In the genomic region with DNA sequence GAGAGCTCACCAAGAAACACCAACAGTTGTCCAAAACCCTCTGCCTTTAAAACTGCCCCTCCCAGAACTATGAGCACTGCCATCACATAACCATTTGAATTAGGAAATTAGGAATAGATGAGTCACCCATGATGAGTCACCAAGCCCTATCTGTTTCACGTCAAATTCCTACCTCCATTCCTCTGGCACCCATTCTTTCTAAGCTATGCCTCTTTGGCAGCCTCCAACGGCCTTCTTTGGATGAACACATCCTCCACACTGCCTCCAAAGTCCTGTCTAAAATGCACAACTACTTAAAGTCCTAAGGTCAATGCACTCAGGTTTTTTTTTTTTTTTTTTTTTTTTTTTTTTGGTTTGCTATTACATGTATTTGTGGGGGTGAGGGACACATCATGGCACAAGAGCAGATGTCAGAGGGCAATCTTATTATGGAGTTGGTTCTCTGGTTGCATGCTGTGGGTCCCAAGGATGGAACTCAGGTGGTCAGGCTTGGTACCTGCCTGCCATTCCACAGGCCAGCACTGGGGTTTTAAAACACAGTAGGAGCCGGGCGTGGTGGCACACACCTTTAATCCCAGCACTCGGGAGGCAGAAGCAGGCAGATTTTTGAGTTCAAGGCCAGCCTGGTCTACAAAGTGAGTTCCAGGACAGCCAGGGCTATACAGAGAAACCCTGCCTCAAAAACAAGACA, we compare ENCODE assay signal across 11 mouse cellular contexts. TPM values are rescaled to one million over a fixed set of nuclear protein-coding genes. Genes with fewer than 3 reads are reported as not detected.
DNase-seq lines count a peak whose midpoint lies in the region; ATAC-seq and TF ChIP-seq lines count a peak whose summit lies in the region.
"Had no signal": no experiment of that assay in that cellular context is flagged by ENCODE, and none has a peak within 500 bp of the region (broad histone marks: within the 10 kb centered on the region; RNA-seq: fewer than 3 reads in every experiment).

No protein-coding gene starts in this region.

- peaks cover 32% of the 10 kb centered on the region for H3K4me1 ChIP-seq in heart, embryonic 13.5 days
- H3K4me1 ChIP-seq in midbrain, embryonic 15.5 days = peaks cover 28% of the 10 kb centered on the region

- peak; percentile 31 for DNase-seq in gastrocnemius, adult 2 months
- no peak for DNase-seq in gastrocnemius, postnatal 14 days
- DNase-seq in right cerebral cortex, adult 18-20 months = peak; percentile 12
- no peak for DNase-seq in right cerebral cortex, postnatal 14 days
- DNase-seq: cerebellum, adult 8-10 months had no signal

- H3K4me2 ChIP-seq in heart, embryonic 13.5 days = no peak overlapping the region
- no peak overlapping the region for H3K4me2 ChIP-seq in midbrain, embryonic 15.5 days

- H3K36me3 ChIP-seq in heart, embryonic 13.5 days = peaks cover 3% of the 10 kb centered on the region
- no peaks in the 10 kb centered on the region for H3K36me3 ChIP-seq in macrophage (ENCODE audit: inconsistent target)
- H3K36me3 ChIP-seq in midbrain, embryonic 15.5 days (replicated peaks) = no peaks in the 10 kb centered on the region

- no peak for ATAC-seq in heart, embryonic 13.5 days (ENCODE audit: extremely low read depth, insufficient number of reproducible peaks, low FRiP score, low TSS enrichment)
- ATAC-seq in cerebellum, adult (ENCODE audit: insufficient number of reproducible peaks, low FRiP score, low TSS enrichment) = no peak
- no peak for ATAC-seq in midbrain, embryonic 15.5 days (replicated peaks)
- ATAC-seq: intestine, postnatal 0 days had no signal

- intact Hi-C loops in gastrocnemius, adult 2 months (cut with DNase I) = no loop called here
- intact Hi-C loops in gastrocnemius, postnatal 14 days (cut with DNase I; ENCODE audit: low total_unique reads) = no loop called here

- peaks cover 24% of the 10 kb centered on the region for H3K79me2 ChIP-seq in macrophage (ENCODE audit: inconsistent target)

- H3K9me3 ChIP-seq in heart, embryonic 13.5 days = 0 out of 2 replicates have a peak, but pooled peaks cover 5% of the 10 kb centered on the region
- H3K9me3 ChIP-seq in midbrain, embryonic 15.5 days = no peaks in the 10 kb centered on the region

- H3K9ac ChIP-seq in heart, embryonic 13.5 days = no peak overlapping the region
- H3K9ac ChIP-seq in midbrain, embryonic 15.5 days = no peak overlapping the region

- H3K4me3 ChIP-seq in gastrocnemius, adult 2 months = no peak overlapping the region
- H3K4me3 ChIP-seq in heart, embryonic 13.5 days = no peak overlapping the region
- H3K4me3 ChIP-seq in macrophage (ENCODE audit: inconsistent target) = no peak overlapping the region
- no peak overlapping the region for H3K4me3 ChIP-seq in midbrain, embryonic 15.5 days
- H3K4me3 ChIP-seq: forebrain, embryonic 10.5 days had no signal

- no peak overlapping the region for H3K27ac ChIP-seq in gastrocnemius, adult 2 months
- H3K27ac ChIP-seq in heart, embryonic 13.5 days (replicated peaks) = peak overlapping the region; percentile 36; the same call in 1 of the 2 replicates
- peak overlapping the region; percentile 88 for H3K27ac ChIP-seq in macrophage
- H3K27ac ChIP-seq in midbrain, embryonic 15.5 days = no peak overlapping the region
- H3K27ac ChIP-seq: forebrain, embryonic 10.5 days had no signal

- 67% methylated on average over 5 of the region's 5 CpGs for WGBS in heart, embryonic 13.5 days
- 65% methylated on average over 5 of the region's 5 CpGs for WGBS in macrophage (ENCODE audit: missing documents)
- 94% methylated on average over 5 of the region's 5 CpGs for WGBS in midbrain, embryonic 15.5 days

- no peak for TF ChIP-seq CTCF in gastrocnemius, adult 2 months (IDR thresholded peaks at IDR 0.05)

- H3K27me3 ChIP-seq in heart, embryonic 13.5 days (replicated peaks) = no peaks in the 10 kb centered on the region; the same call in 1 of the 2 replicates
- no peaks in the 10 kb centered on the region for H3K27me3 ChIP-seq in midbrain, embryonic 15.5 days (replicated peaks)

RNA-seq across cellular contexts. Expression of gene Atp13a3, which starts 15.0 kb away (rescaled TPM):
- total RNA-seq in gastrocnemius, adult 2 months (2021) = 10 to 100 TPM; 30.4 to 35.2 TPM
- 10 to 100 TPM; 62.2 to 76.9 TPM for total RNA-seq in gastrocnemius, postnatal 14 days (2021)
- polyA plus RNA-seq in heart, embryonic 13.5 days (2015; fragmentation: Nextera tagmentation; extraction: Ambion mirVana) = 6.8 and 7.3 TPM in 2 replicates
- 100 to 1,000 TPM in 6 of 26 experiments, 10 to 100 TPM in 20; 38.8 to 239 (median 75.6) TPM for total RNA-seq in macrophage (2018; cell fraction: chromatin; rRNA removed)
- total RNA-seq in macrophage (2018; cell fraction: cytosol; rRNA removed) = 10 to 100 TPM; 18.8 to 75.6 (median 38.3) TPM
- 100 to 1,000 TPM in 9 of 26 experiments, 10 to 100 TPM in 17; 30.1 to 173 (median 83.2) TPM for total RNA-seq in macrophage (2018; cell fraction: nucleus; rRNA removed)
- polyA plus RNA-seq in macrophage (2018) = 26.9 to 42.2 TPM (median 30.1 TPM) in 3 replicates
- polyA plus RNA-seq in midbrain, embryonic 15.5 days (2015; fragmentation: Nextera tagmentation; extraction: Ambion mirVana) = 8.1 and 8.6 TPM in 2 replicates

Comparison
In these comparisons a context has a peak if more than half of its experiments do, and no peak if none do; other contexts are left out.
1. DNase-seq: peak in gastrocnemius, adult 2 months (single experiment) and right cerebral cortex, adult 18-20 months (single experiment); none in gastrocnemius, postnatal 14 days (single experiment) and right cerebral cortex, postnatal 14 days (single experiment).
2. H3K27ac ChIP-seq: peak in heart, embryonic 13.5 days (single experiment) and macrophage (single experiment); none in gastrocnemius, adult 2 months (single experiment) and midbrain, embryonic 15.5 days (single experiment).